Mouse (Mus musculus) macrophage (primary cell): Measurements from ENCODE around the gene Amph. TPM values are rescaled to one million over a fixed set of nuclear protein-coding genes. Genes with fewer than 3 reads are reported as not detected.

ENCODE experiments used
- H3K27ac ChIP-seq: fragments of 350-480 bp; formaldehyde crosslinking; 2 replicates; pipeline ENCODE4 v1.9.0; 2021
- H3K36me3 ChIP-seq: fragments of 350-480 bp; formaldehyde crosslinking; 2 replicates; pipeline ENCODE4 v1.9.0; 2021; ENCODE audit errors: inconsistent target
- H3K4me3 ChIP-seq: fragments of 350-480 bp; formaldehyde crosslinking; 2 replicates; pipeline ENCODE4 v1.9.0; 2021; ENCODE audit errors: inconsistent target
- H3K79me2 ChIP-seq: fragments of 350-480 bp; formaldehyde crosslinking; 2 replicates; pipeline ENCODE4 v1.9.0; 2021; ENCODE audit errors: inconsistent target
- WGBS: methylation state at CpG from one replicate; pipeline ENCODE4 v1.1.7; 2026; ENCODE audit warnings: inconsistent platforms; ENCODE audit not compliant: missing documents; 5-methylcytosine and 5-hydroxymethylcytosine counted together
- polyA plus RNA-seq: library from polyadenylated mRNA; stranded (reverse); fragments of 250-400 nt; gene quantifications from 3 replicates; pipeline ENCODE4 v1.2.4, GENCODE M21; 2018; ENCODE audit warnings: inconsistent platforms

The Amph gene
- polyA plus RNA-seq, 1 experiment from 2014 or later = not detected

- WGBS = 90% methylated on average over 3 of the region's 3 CpGs
- H3K36me3 ChIP-seq = no peaks in the 10 kb centered on the region
Observed at GRCm38 (mm10) chr13:19143766-19144165, 195.8 kb downstream of the Amph start.

GRCm38 (mm10) chr13:19147468-19147867, 199.5 kb downstream of the Amph start:
- H3K27ac ChIP-seq = no peak overlapping the region

More at GRCm38 (mm10) chr13:19143766-19144165, 195.8 kb downstream of the Amph start:
- Histone ChIP-seq H3K4me3 (no peak overlapping the region), H3K79me2 (no peaks in the 10 kb centered on the region), H3K27ac (no peak overlapping the region)

DNA sequence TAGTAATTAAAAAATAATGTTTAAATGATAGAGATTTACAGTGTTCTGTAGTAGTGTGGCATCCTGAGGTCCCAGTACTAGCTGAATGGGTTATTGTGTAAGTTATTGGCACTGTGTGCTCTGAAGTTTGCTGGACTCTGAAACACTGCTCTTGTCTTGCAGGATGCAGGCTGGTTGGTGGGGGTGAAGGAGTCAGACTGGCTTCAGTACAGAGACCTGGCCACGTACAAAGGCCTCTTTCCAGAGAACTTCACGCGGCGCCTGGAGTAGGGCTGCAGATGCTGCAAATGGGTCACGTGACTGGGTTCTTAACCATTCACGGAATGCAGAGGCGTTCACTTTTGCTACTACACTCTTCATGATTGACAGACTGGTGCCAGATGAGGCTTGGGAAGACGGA, 201.6 kb downstream of the Amph start:
- H3K4me3 ChIP-seq = no peak overlapping the region
- 96% methylated on average over 8 of the region's 8 CpGs for WGBS

More at GRCm38 (mm10) chr13:19147468-19147867, 199.5 kb downstream of the Amph start:
- Histone ChIP-seq H3K36me3 (no peaks in the 10 kb centered on the region), H3K79me2 (no peaks in the 10 kb centered on the region), H3K4me3 (no peak overlapping the region)
- whole genome bisulfite sequencing = 86% methylated on average over 3 of the region's 3 CpGs

DNA sequence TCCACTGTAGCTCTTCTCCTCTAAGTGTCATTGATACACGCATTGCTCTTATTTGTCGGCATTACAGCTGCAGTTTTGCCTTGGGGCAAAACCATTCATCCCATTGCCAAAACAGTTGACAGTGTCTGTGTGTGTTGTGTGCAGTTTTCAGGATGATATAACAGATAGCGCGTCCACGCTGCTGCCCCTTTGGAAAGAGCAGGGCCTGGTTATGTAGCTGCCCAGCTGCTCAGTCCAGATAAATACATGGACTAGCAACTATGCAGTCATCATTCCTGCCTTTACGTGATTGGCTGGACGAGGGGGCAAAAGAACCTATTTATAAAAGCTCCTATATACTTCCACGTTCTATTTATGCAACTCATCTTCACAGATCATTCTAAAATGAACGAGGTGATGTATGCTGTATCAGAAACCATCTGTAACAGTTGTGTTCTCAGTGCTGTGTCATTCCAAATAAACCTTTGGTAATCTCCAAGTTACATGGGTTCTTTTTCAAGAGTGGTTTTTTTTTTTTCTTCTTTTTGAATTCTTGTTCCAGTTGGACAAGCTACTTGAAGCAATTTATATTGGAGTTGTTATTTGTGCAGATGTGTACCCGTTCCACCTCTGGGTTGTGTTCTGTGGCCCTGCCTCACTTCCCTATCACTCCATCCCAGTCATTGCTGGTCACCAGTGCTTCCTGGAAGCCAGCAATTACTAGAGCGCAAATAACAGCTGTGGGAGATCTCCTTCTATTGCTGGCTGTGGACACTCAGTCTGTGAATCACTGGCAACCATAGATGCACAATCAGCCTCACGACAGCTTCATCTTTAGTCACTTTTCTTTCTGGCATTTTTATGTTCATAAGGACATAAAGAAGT, 202.7 kb downstream of the Amph start:
- Histone ChIP-seq H3K27ac (no peak overlapping the region), H3K4me3 (no peak overlapping the region), H3K36me3 (no peaks in the 10 kb centered on the region), H3K79me2 (no peaks in the 10 kb centered on the region)
- 85% methylated on average over 12 of the region's 12 CpGs for WGBS

More for the DNA sequence above, 201.6 kb downstream of the Amph start:
- H3K36me3 ChIP-seq = no peaks in the 10 kb centered on the region
- no peaks in the 10 kb centered on the region for H3K79me2 ChIP-seq
- no peak overlapping the region for H3K27ac ChIP-seq

DNA sequence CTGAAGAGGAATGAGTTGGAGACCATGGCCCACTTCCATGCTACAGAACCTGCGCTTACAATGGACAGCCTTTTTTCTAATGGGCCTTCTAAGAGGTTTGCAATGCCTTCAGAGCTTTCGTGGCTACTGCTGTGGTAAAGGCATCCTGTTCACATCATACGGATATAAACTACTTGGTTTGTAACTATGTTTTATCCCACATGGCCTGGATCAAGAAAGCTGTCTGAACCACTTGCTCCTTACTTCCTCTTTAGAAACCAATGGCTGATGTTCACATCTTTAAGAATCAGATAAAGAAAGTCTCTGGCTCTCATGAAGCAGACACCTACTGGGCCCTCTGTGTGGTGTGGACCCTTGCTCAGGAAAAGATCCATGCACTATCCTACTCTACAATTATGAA, 204.1 kb downstream of the Amph start:
- WGBS = 32% methylated on average over 3 of the region's 3 CpGs
- Histone ChIP-seq H3K4me3 (no peak overlapping the region), H3K27ac (no peak overlapping the region), H3K36me3 (no peaks in the 10 kb centered on the region), H3K79me2 (no peaks in the 10 kb centered on the region)

DNA sequence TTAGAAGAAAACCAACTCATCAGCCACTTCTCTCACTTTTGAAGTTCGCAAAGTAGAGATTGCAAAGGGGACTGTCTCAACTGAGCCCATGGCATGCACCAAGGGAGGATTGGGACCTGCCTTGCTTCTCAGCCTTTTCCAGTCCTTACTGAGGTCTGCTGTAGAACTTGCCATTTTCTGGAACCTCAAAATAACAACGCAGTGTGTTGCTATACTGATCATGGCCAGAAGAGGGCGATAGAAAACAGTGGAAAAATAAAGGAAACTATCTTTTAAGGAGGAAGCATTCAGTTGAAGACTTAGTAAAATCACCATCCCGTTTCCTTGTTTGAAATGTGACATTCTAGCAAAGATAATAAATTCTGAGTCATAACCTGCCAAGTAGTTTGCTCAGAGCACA, 210.5 kb downstream of the Amph start:
- no peaks in the 10 kb centered on the region for H3K79me2 ChIP-seq
- no peaks in the 10 kb centered on the region for H3K36me3 ChIP-seq
- no peak overlapping the region for H3K4me3 ChIP-seq
- H3K27ac ChIP-seq = no peak overlapping the region
- 25% methylated on average over 4 of the region's 4 CpGs for WGBS

DNA sequence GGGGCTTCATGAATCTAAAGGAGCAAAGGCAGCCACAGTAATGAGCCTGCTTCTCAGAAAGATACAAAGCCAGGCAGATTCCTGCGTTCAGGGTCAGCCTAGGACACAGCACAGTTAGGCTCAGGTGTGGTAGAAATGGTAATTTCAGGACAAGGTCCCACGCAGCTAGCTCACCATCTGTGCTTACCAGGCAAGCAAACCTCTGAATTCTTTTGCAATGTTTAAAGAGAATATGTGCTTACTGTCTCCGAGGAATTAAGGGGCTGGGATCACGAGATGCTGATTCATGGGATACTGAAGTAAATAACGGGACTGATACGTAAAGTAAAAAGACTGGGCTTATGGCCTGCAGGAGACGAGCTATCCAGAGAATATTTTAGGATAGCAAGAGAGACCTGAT, 212.6 kb downstream of the Amph start:
- H3K27ac ChIP-seq = no peak overlapping the region
- 92% methylated on average over 7 of the region's 7 CpGs for WGBS
- no peaks in the 10 kb centered on the region for H3K79me2 ChIP-seq
- no peaks in the 10 kb centered on the region for H3K36me3 ChIP-seq
- no peak overlapping the region for H3K4me3 ChIP-seq

- no peak overlapping the region for H3K27ac ChIP-seq
- WGBS = 76% methylated on average over 7 of the region's 7 CpGs
- no peak overlapping the region for H3K4me3 ChIP-seq
- no peaks in the 10 kb centered on the region for H3K79me2 ChIP-seq
- no peaks in the 10 kb centered on the region for H3K36me3 ChIP-seq
Observed at GRCm38 (mm10) chr13:19161111-19161510, 213.1 kb downstream of the Amph start.

DNA sequence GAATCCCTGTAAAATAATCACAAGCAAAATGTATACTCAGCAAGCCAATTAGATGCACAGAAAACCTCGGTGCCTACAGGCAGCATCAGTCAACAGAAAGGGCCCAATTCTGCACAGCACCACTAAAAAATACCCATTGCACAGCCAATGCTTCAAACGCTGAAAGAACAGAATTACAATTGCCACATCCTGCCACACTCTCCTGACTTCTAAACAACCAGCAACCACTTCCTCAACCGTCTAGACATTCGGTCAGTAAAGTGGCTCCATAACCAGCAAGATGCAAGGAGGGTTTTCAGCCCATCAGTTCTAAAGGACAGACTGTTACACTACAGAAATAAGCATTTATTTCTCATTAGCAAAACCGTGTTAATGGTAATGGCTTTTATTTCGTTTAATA, 214.1 kb downstream of the Amph start:
- H3K27ac ChIP-seq = no peak overlapping the region
- no peaks in the 10 kb centered on the region for H3K36me3 ChIP-seq
- 25% methylated on average over 5 of the region's 6 CpGs for WGBS
- H3K79me2 ChIP-seq = no peaks in the 10 kb centered on the region
- no peak overlapping the region for H3K4me3 ChIP-seq

DNA sequence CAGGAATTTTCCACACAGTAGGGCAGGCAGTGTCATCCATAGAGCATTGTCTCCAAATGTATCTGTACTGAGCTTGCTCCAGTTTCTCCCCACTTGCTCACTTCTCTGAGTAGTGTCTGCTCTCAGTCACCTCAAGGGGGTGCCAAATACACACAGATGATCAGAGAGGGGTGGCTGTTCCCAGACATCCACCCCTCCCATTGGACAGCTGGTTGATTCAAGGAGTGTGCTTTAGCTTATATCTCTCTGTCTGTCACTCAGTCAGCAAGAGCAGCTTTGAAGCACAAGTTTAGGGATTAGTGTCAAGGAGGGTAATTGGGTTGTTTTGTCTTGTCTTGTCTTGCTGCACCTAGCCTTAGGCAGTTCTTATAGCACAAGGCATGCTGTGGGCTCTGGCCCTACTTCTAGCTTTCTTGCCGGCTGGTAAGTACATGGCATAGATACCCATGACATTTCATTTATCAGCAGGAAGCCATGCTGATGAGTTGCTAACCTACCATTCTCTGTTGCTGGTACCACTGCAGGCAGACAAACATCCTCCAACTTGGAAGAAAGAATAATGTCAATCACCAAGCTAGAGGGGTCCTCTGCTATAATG, 229.8 kb downstream of the Amph start:
- Histone ChIP-seq H3K27ac (no peak overlapping the region), H3K4me3 (no peak overlapping the region), H3K36me3 (no peaks in the 10 kb centered on the region), H3K79me2 (no peaks in the 10 kb centered on the region)
- WGBS = 78% methylated on average over 1 of the region's 1 CpGs

DNA sequence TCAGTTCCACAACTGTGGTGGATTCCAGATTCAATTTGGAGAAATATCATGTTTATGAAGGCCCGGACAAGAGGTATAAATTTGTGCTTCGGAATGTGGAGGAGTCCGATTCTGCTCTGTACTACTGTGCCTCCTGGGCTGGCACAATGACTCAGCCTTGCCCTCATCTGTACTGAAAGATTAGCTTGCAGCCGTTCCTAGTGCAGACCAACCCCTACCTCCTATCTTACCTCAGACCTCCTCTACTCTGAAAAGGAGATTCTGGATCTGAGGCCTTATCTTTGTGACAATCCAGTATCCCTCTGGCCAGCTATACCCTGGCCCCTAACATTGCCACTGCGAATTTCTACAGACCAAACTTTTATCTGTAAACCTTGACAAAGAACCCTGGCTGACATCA, 230.3 kb downstream of the Amph start:
- Histone ChIP-seq H3K27ac (no peak overlapping the region), H3K4me3 (no peak overlapping the region), H3K79me2 (no peaks in the 10 kb centered on the region), H3K36me3 (no peaks in the 10 kb centered on the region)
- 69% methylated on average over 5 of the region's 5 CpGs for whole genome bisulfite sequencing

GRCm38 (mm10) chr13:19182259-19182658, 234.3 kb downstream of the Amph start:
- Histone ChIP-seq H3K27ac (no peak overlapping the region), H3K79me2 (no peaks in the 10 kb centered on the region), H3K36me3 (no peaks in the 10 kb centered on the region), H3K4me3 (no peak overlapping the region)
- WGBS = 7% methylated on average over 8 of the region's 8 CpGs

GRCm38 (mm10) chr13:19190052-19190451, 242.0 kb downstream of the Amph start:
- no peak overlapping the region for H3K4me3 ChIP-seq
- no peaks in the 10 kb centered on the region for H3K36me3 ChIP-seq
- H3K27ac ChIP-seq = no peak overlapping the region
- WGBS = 10% methylated on average over 6 of the region's 6 CpGs
- no peaks in the 10 kb centered on the region for H3K79me2 ChIP-seq

DNA sequence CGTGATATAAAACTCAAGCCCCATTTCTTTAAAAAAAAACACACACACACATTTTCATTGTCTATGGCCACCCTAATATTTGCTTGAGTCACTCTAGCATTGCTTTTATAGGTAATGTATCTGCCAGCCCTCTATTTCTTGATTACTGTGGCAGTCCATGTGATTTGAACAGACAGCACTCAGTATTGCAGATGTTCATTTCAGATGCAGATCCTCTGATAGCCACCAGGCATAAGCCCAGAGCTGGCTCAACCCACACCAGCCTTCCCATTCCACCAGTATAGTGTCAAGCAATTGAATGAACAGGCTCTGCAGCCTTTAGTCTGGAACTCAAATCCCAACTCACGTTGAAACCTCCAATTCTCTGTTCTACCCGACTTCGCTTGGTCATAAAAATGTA, 246.8 kb downstream of the Amph start:
- no peak overlapping the region for H3K4me3 ChIP-seq
- no peaks in the 10 kb centered on the region for H3K79me2 ChIP-seq
- H3K27ac ChIP-seq = no peak overlapping the region
- WGBS = 93% methylated on average over 4 of the region's 4 CpGs
- no peaks in the 10 kb centered on the region for H3K36me3 ChIP-seq

- 8% methylated on average over 1 of the region's 1 CpGs for WGBS
- Histone ChIP-seq H3K4me3 (no peak overlapping the region), H3K27ac (no peak overlapping the region), H3K36me3 (no peaks in the 10 kb centered on the region), H3K79me2 (no peaks in the 10 kb centered on the region)
Observed at GRCm38 (mm10) chr13:19195456-19195855, 247.5 kb downstream of the Amph start.
